Mouse (Mus musculus): ENCODE measurements around the gene Aspm. TPM values are rescaled to one million over a fixed set of nuclear protein-coding genes. Genes with fewer than 3 reads are reported as not detected.

The Aspm gene
- 1 to 10 TPM; 1.6 to 1.7 TPM for polyA plus RNA-seq (2017; shearing (Covaris generic))

DNA sequence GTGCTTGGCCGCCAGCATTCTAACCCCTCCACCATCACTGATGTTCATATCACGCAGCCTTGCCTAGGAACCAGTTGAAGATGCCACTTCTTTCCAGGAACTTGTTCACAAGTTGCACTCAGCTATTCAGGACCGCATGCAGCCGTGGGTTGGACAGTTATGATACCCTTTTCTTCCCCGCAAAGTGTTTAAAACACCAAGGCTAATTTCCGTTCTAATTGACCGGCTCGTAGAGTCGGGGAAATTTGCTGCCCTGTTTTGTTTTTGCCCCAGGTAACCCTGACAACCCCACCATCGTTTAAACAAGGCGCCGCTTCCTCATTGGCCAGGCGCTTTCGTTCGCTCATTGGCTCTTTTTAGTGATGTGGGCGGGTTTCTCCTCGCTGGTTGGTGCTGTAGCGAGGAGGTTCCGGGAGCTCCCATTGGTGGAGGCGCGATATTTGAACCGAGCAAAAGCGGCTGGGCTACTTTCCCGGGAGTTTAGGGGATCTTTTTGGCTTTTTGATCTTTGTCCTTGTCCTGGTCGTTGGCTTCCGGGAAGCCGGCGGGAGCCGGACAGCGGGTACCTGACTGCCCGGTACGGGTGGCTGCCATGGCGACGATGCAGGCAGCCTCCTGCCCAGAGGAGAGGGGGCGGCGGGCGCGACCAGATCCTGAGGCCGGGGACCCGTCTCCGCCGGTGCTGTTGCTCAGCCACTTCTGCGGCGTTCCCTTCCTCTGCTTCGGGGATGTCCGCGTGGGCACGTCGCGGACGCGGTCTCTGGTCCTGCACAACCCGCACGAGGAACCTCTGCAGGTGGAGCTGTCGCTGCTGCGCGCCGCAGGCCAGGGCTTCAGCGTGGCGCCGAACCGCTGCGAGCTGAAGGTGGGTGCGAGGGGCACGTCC, at the start of gene Aspm:
TSS of gene Aspm (plus strand) at position 433 of the 886 bp plus-strand sequence.

DNA sequence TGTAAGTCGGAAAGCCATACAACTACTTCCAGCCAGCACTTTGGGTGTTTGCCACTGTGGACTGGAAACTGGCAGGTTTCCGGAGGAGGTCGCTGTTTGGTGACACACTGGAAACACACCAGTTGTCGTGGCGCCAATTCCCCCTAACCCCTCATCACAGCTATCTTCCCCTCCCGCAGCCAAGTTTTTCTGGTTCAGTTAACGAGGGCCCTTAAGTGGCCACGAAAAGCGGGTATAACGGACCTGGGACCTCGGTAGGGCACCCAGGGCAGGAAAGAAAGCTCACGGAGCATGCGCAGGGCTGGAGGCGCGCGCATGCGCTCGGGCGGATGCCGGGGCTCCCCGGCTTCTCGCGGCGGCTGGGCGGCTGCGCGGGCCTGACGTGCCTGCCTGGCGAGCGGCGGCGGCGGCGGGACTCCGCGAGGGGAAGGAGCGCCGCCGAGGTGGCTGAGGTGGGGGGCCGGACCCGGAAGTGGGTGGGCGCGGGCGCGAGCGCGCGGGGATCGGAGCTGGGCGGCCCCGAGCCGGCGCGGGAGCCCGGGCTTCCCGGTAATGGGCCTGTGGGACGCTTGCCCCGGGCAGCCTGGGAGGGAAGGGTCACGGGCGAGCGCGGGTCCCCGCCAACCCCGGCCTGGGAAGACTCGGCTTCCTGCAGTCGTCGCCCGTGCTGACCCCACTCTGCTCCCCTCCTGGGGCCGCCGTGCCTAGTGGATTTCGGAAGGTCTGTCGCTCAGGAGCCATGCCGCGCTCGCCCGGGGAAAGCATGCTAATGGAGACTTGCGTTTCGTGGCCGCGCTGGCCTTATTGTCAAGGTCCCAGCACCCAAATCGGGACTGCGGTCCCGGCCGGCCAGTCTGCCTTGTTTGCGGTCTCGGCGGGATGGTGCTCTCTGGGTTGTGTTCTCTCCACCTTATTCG, 32.4 kb upstream of the Aspm start, which contains the start of gene Zbtb41:
TSS of gene Zbtb41 (plus strand) at position 414 of the 917 bp plus-strand sequence.

DNA sequence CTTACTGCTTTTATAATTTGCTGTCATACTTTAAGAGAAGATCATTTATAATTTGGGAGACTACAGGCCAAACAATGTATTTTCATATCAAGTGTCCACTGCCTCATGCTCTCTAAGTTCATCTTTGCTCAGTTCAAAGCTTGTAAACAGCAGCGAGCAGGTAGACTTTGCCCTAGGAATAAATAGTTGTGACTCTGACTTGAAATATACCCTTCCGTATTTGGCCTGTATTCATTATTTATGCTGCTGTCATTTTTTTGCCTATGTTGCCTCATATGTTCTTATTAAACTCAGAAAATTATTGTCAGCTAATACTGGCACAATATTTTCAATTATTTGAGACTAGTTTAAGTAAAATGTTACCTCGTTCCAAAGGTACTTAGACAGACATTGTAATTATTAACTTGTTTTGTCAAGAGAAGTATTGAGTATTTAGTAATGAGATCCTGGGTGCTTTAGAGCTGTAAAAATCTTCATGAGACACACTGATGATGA, 46.7 kb downstream of the Aspm start, which contains the start of gene F13b:
TSS of gene F13b (plus strand) at position 445 of the 495 bp plus-strand sequence.

Other genes with a start within 250 kb of the Aspm start
- gene Crb1, start 77.7 kb upstream of the Aspm start, polyA plus RNA-seq (2017; shearing (Covaris generic)) = under 1 TPM; 0.12 to 0.43 TPM
- gene Zbtb41, start 32.5 kb upstream of the Aspm start, polyA plus RNA-seq (2017; shearing (Covaris generic)) = 10 to 100 TPM in 1 of 2 experiments, 1 to 10 TPM in 1; 7.5 to 11.3 TPM
- gene F13b, start 46.9 kb downstream of the Aspm start, polyA plus RNA-seq (2017; shearing (Covaris generic)) = not detected
- 1 to 10 TPM in 1 of 2 experiments, under 1 TPM in 1; 0.08 to 1.3 TPM for gene Cfhr1, start 105.5 kb downstream of the Aspm start, polyA plus RNA-seq (2017; shearing (Covaris generic))